Mouse (Mus musculus): ENCODE results near the gene Gda. TPM values are rescaled to one million over a fixed set of nuclear protein-coding genes. Genes with fewer than 3 reads are reported as not detected.

Gene Gda
- polyA plus RNA-seq, 1 experiment from 2014 or later, result 0.08 TPM

- H3K4me1 ChIP-seq (ENCODE audit: control insufficient read depth in 2 of 2, insufficient read depth in 2 of 2, low read length in 2 of 2), result no peaks in the 10 kb centered on the region
- no peaks in the 10 kb centered on the region for H3K27me3 ChIP-seq (ENCODE audit: control insufficient read depth, insufficient read depth, low read length)
- no peak for ATAC-seq (ENCODE audit: insufficient number of reproducible peaks, insufficient read depth, low FRiP score, low read depth)
- no peaks in the 10 kb centered on the region for H3K36me3 ChIP-seq (ENCODE audit: control insufficient read depth, insufficient read depth, low read length)
- no peak overlapping the region for H3K27ac ChIP-seq (replicated peaks in 1 of 2; ENCODE audit: control insufficient read depth in 1 of 2, insufficient read depth in 1 of 2, low read depth in 2 of 2, low read length in 2 of 2)
- no peaks in the 10 kb centered on the region for H3K9me3 ChIP-seq (ENCODE audit: control insufficient read depth, low read length)
- H3K4me3 ChIP-seq (ENCODE audit: control insufficient read depth in 1 of 2, insufficient read depth in 1 of 2, low read depth in 1 of 2, low read length in 2 of 2), result no peak overlapping the region
- no peak overlapping the region for H3K9ac ChIP-seq (ENCODE audit: low read length)
- H3K4me2 ChIP-seq (ENCODE audit: low read length), result no peak overlapping the region
- WGBS, result 60% methylated on average over 2 of the region's 2 CpGs
Observed at GRCm38 (mm10) chr19:21386842-21387241, 86.4 kb downstream of the Gda start.

- no peaks in the 10 kb centered on the region for H3K27me3 ChIP-seq (ENCODE audit: control insufficient read depth, insufficient read depth, low read length)
- no peak overlapping the region for H3K27ac ChIP-seq (replicated peaks in 1 of 2; ENCODE audit: control insufficient read depth in 1 of 2, insufficient read depth in 1 of 2, low read depth in 2 of 2, low read length in 2 of 2)
- no peak overlapping the region for H3K4me3 ChIP-seq (ENCODE audit: control insufficient read depth in 1 of 2, insufficient read depth in 1 of 2, low read depth in 1 of 2, low read length in 2 of 2)
- no peaks in the 10 kb centered on the region for H3K9me3 ChIP-seq (ENCODE audit: control insufficient read depth, low read length)
- no peaks in the 10 kb centered on the region for H3K36me3 ChIP-seq (ENCODE audit: control insufficient read depth, insufficient read depth, low read length)
- no peak overlapping the region for H3K9ac ChIP-seq (ENCODE audit: low read length)
- no peak overlapping the region for H3K4me2 ChIP-seq (ENCODE audit: low read length)
- no peak for ATAC-seq (ENCODE audit: insufficient number of reproducible peaks, insufficient read depth, low FRiP score, low read depth)
- no peaks in the 10 kb centered on the region for H3K4me1 ChIP-seq (ENCODE audit: control insufficient read depth in 2 of 2, insufficient read depth in 2 of 2, low read length in 2 of 2)
- 77% methylated on average over 3 of the region's 3 CpGs for WGBS
Observed at GRCm38 (mm10) chr19:21384231-21384630, 89.0 kb downstream of the Gda start.

GRCm38 (mm10) chr19:21383491-21384226 is 89.6 kb downstream of the Gda start:
- H3K27me3 ChIP-seq (ENCODE audit: control insufficient read depth, insufficient read depth, low read length), result no peaks in the 10 kb centered on the region
- no peak overlapping the region for H3K4me3 ChIP-seq (ENCODE audit: control insufficient read depth in 1 of 2, insufficient read depth in 1 of 2, low read depth in 1 of 2, low read length in 2 of 2)
- H3K4me2 ChIP-seq (ENCODE audit: low read length), result no peak overlapping the region
- no peak overlapping the region for H3K27ac ChIP-seq (replicated peaks in 1 of 2; ENCODE audit: control insufficient read depth in 1 of 2, insufficient read depth in 1 of 2, low read depth in 2 of 2, low read length in 2 of 2)
- 71% methylated on average over 6 of the region's 6 CpGs for WGBS
- no peak for ATAC-seq (ENCODE audit: insufficient number of reproducible peaks, insufficient read depth, low FRiP score, low read depth)
- H3K9me3 ChIP-seq (ENCODE audit: control insufficient read depth, low read length), result no peaks in the 10 kb centered on the region
- H3K4me1 ChIP-seq (ENCODE audit: control insufficient read depth in 2 of 2, insufficient read depth in 2 of 2, low read length in 2 of 2), result no peaks in the 10 kb centered on the region
- H3K36me3 ChIP-seq (ENCODE audit: control insufficient read depth, insufficient read depth, low read length), result no peaks in the 10 kb centered on the region
- no peak overlapping the region for H3K9ac ChIP-seq (ENCODE audit: low read length)

GRCm38 (mm10) chr19:21381696-21382095 is 91.5 kb downstream of the Gda start:
- 55% methylated on average over 2 of the region's 2 CpGs for WGBS
- no peaks in the 10 kb centered on the region for H3K4me1 ChIP-seq (ENCODE audit: control insufficient read depth in 2 of 2, insufficient read depth in 2 of 2, low read length in 2 of 2)

GRCm38 (mm10) chr19:21379195-21379594 is 94.0 kb downstream of the Gda start:
- no peak for ATAC-seq (ENCODE audit: insufficient number of reproducible peaks, insufficient read depth, low FRiP score, low read depth)
- H3K4me1 ChIP-seq (ENCODE audit: control insufficient read depth in 2 of 2, insufficient read depth in 2 of 2, low read length in 2 of 2), result no peaks in the 10 kb centered on the region
- WGBS, result 85% methylated on average over 5 of the region's 5 CpGs

More at GRCm38 (mm10) chr19:21381696-21382095, 91.5 kb downstream of the Gda start:
- ATAC-seq (ENCODE audit: insufficient number of reproducible peaks, insufficient read depth, low FRiP score, low read depth), result no peak
- Histone ChIP-seq H3K4me2 (ENCODE audit: low read length) (no peak overlapping the region), H3K27me3 (ENCODE audit: control insufficient read depth, insufficient read depth, low read length) (no peaks in the 10 kb centered on the region), H3K9me3 (ENCODE audit: control insufficient read depth, low read length) (no peaks in the 10 kb centered on the region), H3K4me3 (ENCODE audit: control insufficient read depth in 1 of 2, insufficient read depth in 1 of 2, low read depth in 1 of 2, low read length in 2 of 2) (no peak overlapping the region), H3K36me3 (ENCODE audit: control insufficient read depth, insufficient read depth, low read length) (no peaks in the 10 kb centered on the region), H3K9ac (ENCODE audit: low read length) (no peak overlapping the region), H3K27ac (replicated peaks in 1 of 2; ENCODE audit: control insufficient read depth in 1 of 2, insufficient read depth in 1 of 2, low read depth in 2 of 2, low read length in 2 of 2) (no peak overlapping the region)

GRCm38 (mm10) chr19:21376445-21377218 is 96.6 kb downstream of the Gda start:
- Histone ChIP-seq H3K4me3 (ENCODE audit: control insufficient read depth in 1 of 2, insufficient read depth in 1 of 2, low read depth in 1 of 2, low read length in 2 of 2) (no peak overlapping the region), H3K27me3 (ENCODE audit: control insufficient read depth, insufficient read depth, low read length) (no peaks in the 10 kb centered on the region), H3K4me1 (ENCODE audit: control insufficient read depth in 2 of 2, insufficient read depth in 2 of 2, low read length in 2 of 2) (no peaks in the 10 kb centered on the region), H3K4me2 (ENCODE audit: low read length) (no peak overlapping the region), H3K27ac (replicated peaks in 1 of 2; ENCODE audit: control insufficient read depth in 1 of 2, insufficient read depth in 1 of 2, low read depth in 2 of 2, low read length in 2 of 2) (no peak overlapping the region), H3K9me3 (ENCODE audit: control insufficient read depth, low read length) (no peaks in the 10 kb centered on the region), H3K9ac (ENCODE audit: low read length) (no peak overlapping the region), H3K36me3 (ENCODE audit: control insufficient read depth, insufficient read depth, low read length) (no peaks in the 10 kb centered on the region)
- 77% methylated on average over 4 of the region's 4 CpGs for WGBS
- ATAC-seq (ENCODE audit: insufficient number of reproducible peaks, insufficient read depth, low FRiP score, low read depth), result no peak

More at GRCm38 (mm10) chr19:21379195-21379594, 94.0 kb downstream of the Gda start:
- Histone ChIP-seq H3K9ac (ENCODE audit: low read length) (no peak overlapping the region), H3K27ac (replicated peaks in 1 of 2; ENCODE audit: control insufficient read depth in 1 of 2, insufficient read depth in 1 of 2, low read depth in 2 of 2, low read length in 2 of 2) (no peak overlapping the region), H3K4me2 (ENCODE audit: low read length) (no peak overlapping the region), H3K4me3 (ENCODE audit: control insufficient read depth in 1 of 2, insufficient read depth in 1 of 2, low read depth in 1 of 2, low read length in 2 of 2) (no peak overlapping the region), H3K9me3 (ENCODE audit: control insufficient read depth, low read length) (no peaks in the 10 kb centered on the region), H3K27me3 (ENCODE audit: control insufficient read depth, insufficient read depth, low read length) (no peaks in the 10 kb centered on the region), H3K36me3 (ENCODE audit: control insufficient read depth, insufficient read depth, low read length) (no peaks in the 10 kb centered on the region)

- no peaks in the 10 kb centered on the region for H3K4me1 ChIP-seq (ENCODE audit: control insufficient read depth in 2 of 2, insufficient read depth in 2 of 2, low read length in 2 of 2)
- no peak overlapping the region for H3K4me2 ChIP-seq (ENCODE audit: low read length)
- no peaks in the 10 kb centered on the region for H3K36me3 ChIP-seq (ENCODE audit: control insufficient read depth, insufficient read depth, low read length)
- H3K27me3 ChIP-seq (ENCODE audit: control insufficient read depth, insufficient read depth, low read length), result no peaks in the 10 kb centered on the region
- H3K4me3 ChIP-seq (ENCODE audit: control insufficient read depth in 1 of 2, insufficient read depth in 1 of 2, low read depth in 1 of 2, low read length in 2 of 2), result no peak overlapping the region
- H3K9ac ChIP-seq (ENCODE audit: low read length), result no peak overlapping the region
- no peak for ATAC-seq (ENCODE audit: insufficient number of reproducible peaks, insufficient read depth, low FRiP score, low read depth)
- 49% methylated on average over 11 of the region's 11 CpGs for WGBS
- no peaks in the 10 kb centered on the region for H3K9me3 ChIP-seq (ENCODE audit: control insufficient read depth, low read length)
- H3K27ac ChIP-seq (replicated peaks in 1 of 2; ENCODE audit: control insufficient read depth in 1 of 2, insufficient read depth in 1 of 2, low read depth in 2 of 2, low read length in 2 of 2), result no peak overlapping the region
Observed at GRCm38 (mm10) chr19:21373073-21373755, 100.0 kb downstream of the Gda start.

All from heart, embryonic 14.5 days (tissue).